13 mouse cellular contexts compared by ENCODE assay signal in genomic region chr12:97360656-97361055, GRCm38 (mm10).
A peak's percentile ranks its signal among the peaks of the same experiment; 100 is the strongest.
DNase-seq lines count a peak whose midpoint lies in the region; ATAC-seq lines count a peak whose summit lies in the region.
"Had no signal": no experiment of that assay in that cellular context is flagged by ENCODE, and none has a peak within 500 bp of the region (broad histone marks: within the 10 kb centered on the region; RNA-seq: fewer than 3 reads in every experiment).

No protein-coding gene starts in this region.

- peak; percentile 66; the same call in 1 of the 2 replicates for ATAC-seq in hindbrain, embryonic 13.5 days (ENCODE audit: low FRiP score)
- ATAC-seq in forebrain, embryonic 16.5 days: peak; percentile 94
- ATAC-seq: CD4-positive, CD25-positive, alpha-beta regulatory T cell, adult 4 months; midbrain, embryonic 16.5 days had no signal

- DNase-seq in hindbrain, embryonic 10.5 days (ENCODE audit: low spot score): no peak
- peak; percentile 25 to 40 for DNase-seq in layer of hippocampus, postnatal 36 days
- DNase-seq in right cerebral cortex, postnatal 14 days: peak; percentile 9
- DNase-seq in embryo, embryonic 9.5 days (ENCODE audit: extremely low spot score): no peak
- DNase-seq in embryo, embryonic 11 days: no peak
- no peak for DNase-seq in adrenal gland, adult 18-20 months (ENCODE audit: low spot score in 2 of 2)
- DNase-seq: kidney, adult 2 months; lung, embryonic 14.5 days had no signal

- WGBS in hindbrain, embryonic 13.5 days: 17% methylated on average over 2 of the region's 2 CpGs
- 40% methylated on average over 2 of the region's 2 CpGs for WGBS in hindbrain, embryonic 10.5 days
- whole genome bisulfite sequencing in forebrain, embryonic 16.5 days: 14% methylated on average over 2 of the region's 2 CpGs

- H3K4me2 ChIP-seq in hindbrain, embryonic 13.5 days: no peak overlapping the region
- no peak overlapping the region for H3K4me2 ChIP-seq in forebrain, embryonic 16.5 days (ENCODE audit: low read length)
- H3K4me2 ChIP-seq: lung, embryonic 14.5 days had no signal

- H3K4me1 ChIP-seq in hindbrain, embryonic 13.5 days (replicated peaks): no peaks in the 10 kb centered on the region
- H3K4me1 ChIP-seq in hindbrain, embryonic 10.5 days (replicated peaks): no peaks in the 10 kb centered on the region
- no peaks in the 10 kb centered on the region; the same call in 1 of the 2 replicates for H3K4me1 ChIP-seq in forebrain, embryonic 16.5 days (replicated peaks; ENCODE audit: control insufficient read depth, insufficient read depth, low read length)
- H3K4me1 ChIP-seq: limb, embryonic 10.5 days had no signal

- H3K27me3 ChIP-seq in hindbrain, embryonic 13.5 days: no peaks in the 10 kb centered on the region
- no peaks in the 10 kb centered on the region for H3K27me3 ChIP-seq in hindbrain, embryonic 10.5 days (ENCODE audit: insufficient read depth, poor library complexity, severe bottlenecking)
- no peaks in the 10 kb centered on the region for H3K27me3 ChIP-seq in forebrain, embryonic 16.5 days (replicated peaks; ENCODE audit: control insufficient read depth, insufficient read depth, low read length)

- no peaks in the 10 kb centered on the region for H3K9me3 ChIP-seq in hindbrain, embryonic 13.5 days
- no peaks in the 10 kb centered on the region for H3K9me3 ChIP-seq in hindbrain, embryonic 10.5 days
- no peaks in the 10 kb centered on the region for H3K9me3 ChIP-seq in forebrain, embryonic 16.5 days (ENCODE audit: control insufficient read depth, low read length)
- H3K9me3 ChIP-seq: limb, embryonic 10.5 days had no signal

- H3K27ac ChIP-seq in hindbrain, embryonic 13.5 days: no peak overlapping the region
- H3K27ac ChIP-seq in hindbrain, embryonic 10.5 days: no peak overlapping the region
- no peak overlapping the region for H3K27ac ChIP-seq in forebrain, embryonic 16.5 days (ENCODE audit: low read length)
- H3K27ac ChIP-seq: limb, embryonic 10.5 days had no signal

- H3K9ac ChIP-seq in hindbrain, embryonic 13.5 days: no peak overlapping the region
- no peak overlapping the region for H3K9ac ChIP-seq in forebrain, embryonic 16.5 days (replicated peaks; ENCODE audit: low read depth, low read length)
- H3K9ac ChIP-seq: lung, embryonic 14.5 days had no signal

- no peaks in the 10 kb centered on the region for H3K36me3 ChIP-seq in hindbrain, embryonic 13.5 days
- H3K36me3 ChIP-seq in hindbrain, embryonic 10.5 days: no peaks in the 10 kb centered on the region
- H3K36me3 ChIP-seq in forebrain, embryonic 16.5 days (ENCODE audit: control insufficient read depth, insufficient read depth): no peaks in the 10 kb centered on the region
- H3K36me3 ChIP-seq: limb, embryonic 10.5 days had no signal

- H3K4me3 ChIP-seq in hindbrain, embryonic 13.5 days: no peak overlapping the region
- no peak overlapping the region for H3K4me3 ChIP-seq in hindbrain, embryonic 10.5 days
- H3K4me3 ChIP-seq in forebrain, embryonic 16.5 days (replicated peaks; ENCODE audit: low read length): no peak overlapping the region
- H3K4me3 ChIP-seq: limb, embryonic 10.5 days had no signal

Comparison
In these comparisons a context has a peak if more than half of its experiments do, and no peak if none do; other contexts are left out.
1. DNase-seq: peak in layer of hippocampus, postnatal 36 days (2 of 2) and right cerebral cortex, postnatal 14 days (single experiment); none in hindbrain, embryonic 10.5 days (single experiment), embryo, embryonic 9.5 days (single experiment), embryo, embryonic 11 days (single experiment) and adrenal gland, adult 18-20 months (0 of 2).